Mouse (Mus musculus): ENCODE results near the gene Efl1. TPM values are rescaled to one million over a fixed set of nuclear protein-coding genes. Genes with fewer than 3 reads are reported as not detected.
A peak's percentile ranks its signal among the peaks of the same experiment; 100 is the strongest.
"Not testable (repeated sequence)": the region's sequence is repeated elsewhere in the genome, so short reads cannot be mapped to it uniquely, and the experiment has no call there.

Gene Efl1
- polyA plus RNA-seq, 1 experiment from 2014 or later: 15.7 TPM

- peaks cover 18% of the 10 kb centered on the region; the same call in 1 of the 2 replicates for H3K36me3 ChIP-seq
- not testable (repeated sequence) for H3K27ac ChIP-seq; H3K9ac ChIP-seq; H3K4me2 ChIP-seq; H3K9me3 ChIP-seq (replicated peaks); H3K4me1 ChIP-seq; H3K27me3 ChIP-seq (replicated peaks); H3K4me3 ChIP-seq
- 81% methylated on average over 29 of the region's 29 CpGs for WGBS (ENCODE audit: insufficient replicate concordance)
- peak; percentile 95 for ATAC-seq
Measured at GRCm38 (mm10) chr7:82770957-82771660, 122.7 kb downstream of the Efl1 start.

GRCm38 (mm10) chr7:82771661-82772021 is 123.2 kb downstream of the Efl1 start:
- H3K4me2 ChIP-seq; H3K9ac ChIP-seq; H3K27me3 ChIP-seq (replicated peaks); H3K27ac ChIP-seq; H3K9me3 ChIP-seq (replicated peaks); H3K4me1 ChIP-seq; H3K4me3 ChIP-seq: not testable (repeated sequence)
- 87% methylated on average over 25 of the region's 25 CpGs for WGBS (ENCODE audit: insufficient replicate concordance)
- ATAC-seq: peak; percentile 44
- peaks cover 15% of the 10 kb centered on the region; the same call in 1 of the 2 replicates for H3K36me3 ChIP-seq

- H3K4me3 ChIP-seq: no peak overlapping the region
- no peak overlapping the region for H3K4me2 ChIP-seq
- ATAC-seq: no peak
- H3K36me3 ChIP-seq: peaks cover 16% of the 10 kb centered on the region; the same call in 1 of the 2 replicates
- WGBS (ENCODE audit: insufficient replicate concordance): 64% methylated on average over 14 of the region's 14 CpGs
- no peaks in the 10 kb centered on the region for H3K4me1 ChIP-seq
- H3K27ac ChIP-seq: no peak overlapping the region
- H3K9me3 ChIP-seq (replicated peaks): no peaks in the 10 kb centered on the region
- H3K27me3 ChIP-seq (replicated peaks): no peaks in the 10 kb centered on the region
- no peak overlapping the region for H3K9ac ChIP-seq
Measured at GRCm38 (mm10) chr7:82772481-82772880, 124.1 kb downstream of the Efl1 start.

DNA sequence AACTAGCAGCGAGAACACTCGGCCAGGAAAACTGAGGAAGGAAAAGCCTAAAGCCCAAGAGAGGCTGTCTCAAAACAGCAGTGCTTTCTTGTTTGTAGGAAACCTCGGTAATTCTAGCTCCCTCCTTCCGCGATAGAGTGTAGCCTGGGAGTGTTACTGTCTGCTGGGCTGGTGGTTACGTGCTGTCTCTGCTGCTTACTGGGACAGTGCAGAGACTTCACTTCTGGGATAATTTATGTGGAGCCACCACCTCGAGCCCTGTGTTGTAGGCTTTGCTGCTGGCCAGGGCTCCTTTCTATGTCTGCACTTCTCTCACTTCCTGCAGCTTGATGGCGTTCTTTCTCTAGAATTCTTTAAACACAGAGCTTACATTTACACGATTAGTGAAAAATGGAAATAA is 124.7 kb downstream of the Efl1 start:
- Histone ChIP-seq H3K4me3 (no peak overlapping the region), H3K4me2 (no peak overlapping the region), H3K9ac (no peak overlapping the region), H3K9me3 (replicated peaks) (no peaks in the 10 kb centered on the region), H3K27me3 (replicated peaks) (no peaks in the 10 kb centered on the region), H3K4me1 (no peaks in the 10 kb centered on the region), H3K36me3 (peaks cover 18% of the 10 kb centered on the region; the same call in 1 of the 2 replicates), H3K27ac (no peak overlapping the region)
- no peak for ATAC-seq
- 62% methylated on average over 9 of the region's 9 CpGs for WGBS (ENCODE audit: insufficient replicate concordance)

- no peaks in the 10 kb centered on the region for H3K9me3 ChIP-seq (replicated peaks)
- no peak overlapping the region for H3K4me3 ChIP-seq
- H3K36me3 ChIP-seq: peaks cover 18% of the 10 kb centered on the region; the same call in 1 of the 2 replicates
- ATAC-seq: no peak
- WGBS (ENCODE audit: insufficient replicate concordance): 75% methylated on average over 6 of the region's 6 CpGs
- H3K4me1 ChIP-seq: no peaks in the 10 kb centered on the region
- no peak overlapping the region for H3K27ac ChIP-seq
- H3K9ac ChIP-seq: no peak overlapping the region
- H3K27me3 ChIP-seq (replicated peaks): no peaks in the 10 kb centered on the region
- no peak overlapping the region for H3K4me2 ChIP-seq
Measured at GRCm38 (mm10) chr7:82773884-82774283, 125.5 kb downstream of the Efl1 start.

GRCm38 (mm10) chr7:82775090-82775489 is 126.7 kb downstream of the Efl1 start:
- Histone ChIP-seq H3K36me3 (peaks cover 18% of the 10 kb centered on the region; the same call in 1 of the 2 replicates), H3K9me3 (replicated peaks) (no peaks in the 10 kb centered on the region), H3K27ac (no peak overlapping the region), H3K4me2 (no peak overlapping the region), H3K4me1 (no peaks in the 10 kb centered on the region), H3K9ac (no peak overlapping the region), H3K4me3 (no peak overlapping the region), H3K27me3 (replicated peaks) (no peaks in the 10 kb centered on the region)
- 78% methylated on average over 3 of the region's 3 CpGs for WGBS (ENCODE audit: insufficient replicate concordance)
- no peak for ATAC-seq

DNA sequence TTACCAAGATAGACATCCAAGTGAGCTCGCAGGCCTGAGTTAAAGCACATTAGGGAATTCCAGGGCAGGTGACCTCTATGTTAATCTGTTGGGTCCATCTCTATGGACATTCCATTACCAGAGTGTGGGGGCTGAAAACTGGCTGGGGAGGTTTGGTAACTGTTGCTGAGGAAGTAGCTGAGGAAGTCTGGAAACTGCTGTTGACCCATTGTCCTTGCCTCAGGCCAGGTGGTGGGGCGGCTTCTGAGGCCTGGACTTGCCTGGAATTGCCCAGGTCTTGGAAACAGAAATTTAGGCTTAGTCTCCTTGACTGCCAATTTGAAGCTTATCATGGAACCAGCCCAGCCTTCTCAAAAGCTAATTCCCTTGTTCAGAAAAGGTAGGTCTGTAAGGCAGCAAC is 134.7 kb downstream of the Efl1 start:
- H3K4me3 ChIP-seq: no peak overlapping the region
- H3K27me3 ChIP-seq (replicated peaks): no peaks in the 10 kb centered on the region
- H3K4me2 ChIP-seq: no peak overlapping the region
- no peak overlapping the region for H3K9ac ChIP-seq
- ATAC-seq: no peak
- H3K4me1 ChIP-seq: no peaks in the 10 kb centered on the region
- H3K36me3 ChIP-seq: peaks cover under 1% of the 10 kb centered on the region; the same call in 1 of the 2 replicates
- H3K9me3 ChIP-seq (replicated peaks): no peaks in the 10 kb centered on the region
- H3K27ac ChIP-seq: no peak overlapping the region
- WGBS (ENCODE audit: insufficient replicate concordance): 75% methylated on average over 2 of the region's 2 CpGs

GRCm38 (mm10) chr7:82783693-82784092 is 135.3 kb downstream of the Efl1 start:
- no peak overlapping the region for H3K27ac ChIP-seq
- no peak overlapping the region for H3K9ac ChIP-seq
- no peaks in the 10 kb centered on the region for H3K4me1 ChIP-seq
- no peaks in the 10 kb centered on the region for H3K36me3 ChIP-seq
- no peaks in the 10 kb centered on the region for H3K27me3 ChIP-seq (replicated peaks)
- no peak for ATAC-seq
- no peak overlapping the region for H3K4me3 ChIP-seq
- H3K9me3 ChIP-seq (replicated peaks): no peaks in the 10 kb centered on the region
- H3K4me2 ChIP-seq: no peak overlapping the region
- 58% methylated on average over 4 of the region's 6 CpGs for WGBS (ENCODE audit: insufficient replicate concordance)

DNA sequence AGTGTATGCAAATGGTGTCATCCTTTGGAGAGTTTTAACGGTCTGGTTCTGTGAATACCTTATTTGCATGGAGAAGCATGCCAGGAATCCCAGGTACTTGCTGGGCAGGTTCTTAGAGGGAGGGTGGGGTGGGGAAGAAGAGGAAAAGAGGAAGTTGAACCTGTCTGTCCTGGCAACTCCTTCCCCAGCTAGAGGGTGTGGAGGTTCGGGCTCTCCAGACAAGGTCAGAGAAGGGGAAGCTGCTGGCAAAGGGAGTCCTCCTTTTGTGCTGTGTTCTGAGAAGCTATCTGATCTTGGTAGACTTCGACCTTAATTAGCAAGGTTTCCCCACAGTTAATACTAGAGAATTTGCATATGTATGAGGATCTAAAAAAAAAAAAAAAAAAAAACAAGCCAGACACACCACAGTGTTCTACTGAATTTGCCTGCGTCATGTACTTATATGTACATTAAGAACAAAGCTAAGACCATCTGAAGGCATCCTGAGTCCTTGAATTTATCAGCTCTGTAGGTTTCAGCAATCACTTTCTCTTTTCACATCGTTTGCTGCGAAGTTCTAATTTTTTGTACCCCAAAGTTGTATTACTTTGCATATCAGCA is 137.0 kb downstream of the Efl1 start:
- Histone ChIP-seq H3K36me3 (no peaks in the 10 kb centered on the region), H3K9ac (no peak overlapping the region), H3K4me2 (no peak overlapping the region), H3K4me1 (no peaks in the 10 kb centered on the region), H3K9me3 (replicated peaks) (no peaks in the 10 kb centered on the region), H3K4me3 (no peak overlapping the region), H3K27ac (no peak overlapping the region), H3K27me3 (replicated peaks) (no peaks in the 10 kb centered on the region)
- no peak for ATAC-seq
- WGBS (ENCODE audit: insufficient replicate concordance): 49% methylated on average over 6 of the region's 6 CpGs

DNA sequence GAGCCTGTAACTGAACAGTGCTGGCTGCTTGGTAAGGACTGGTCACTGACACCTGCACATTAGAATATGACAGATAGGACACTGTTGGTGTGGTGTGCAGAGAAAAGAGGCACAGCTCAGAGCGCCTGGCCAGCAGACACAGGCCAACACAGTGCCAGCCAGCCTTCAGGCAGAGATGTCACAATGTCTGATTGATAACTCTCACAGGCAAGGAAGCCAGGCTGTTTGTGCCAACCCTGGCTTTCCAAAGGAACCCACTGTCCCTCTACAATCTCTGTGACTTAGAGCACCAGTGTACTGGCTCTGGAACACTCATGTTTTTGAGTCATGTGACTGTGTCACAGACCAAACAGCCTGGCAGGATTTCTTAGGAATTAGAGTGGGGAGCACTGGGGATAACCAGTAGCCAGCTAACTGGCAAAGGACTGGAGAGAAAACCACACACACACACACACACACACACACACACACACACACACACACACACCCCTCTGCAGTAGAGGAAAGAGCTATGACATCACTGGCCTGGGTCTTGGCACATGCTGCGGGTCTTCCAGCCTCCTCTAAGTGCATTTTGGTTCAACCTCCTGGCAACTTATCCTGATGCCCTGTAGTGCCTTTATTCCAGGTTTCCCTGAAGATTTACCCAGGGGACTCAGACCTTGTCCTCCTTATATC is 137.7 kb downstream of the Efl1 start:
- 75% methylated on average over 2 of the region's 2 CpGs for WGBS (ENCODE audit: insufficient replicate concordance)
- Histone ChIP-seq H3K27me3 (replicated peaks) (no peaks in the 10 kb centered on the region), H3K9me3 (replicated peaks) (no peaks in the 10 kb centered on the region), H3K9ac (no peak overlapping the region), H3K36me3 (no peaks in the 10 kb centered on the region), H3K27ac (no peak overlapping the region), H3K4me2 (no peak overlapping the region), H3K4me3 (no peak overlapping the region), H3K4me1 (no peaks in the 10 kb centered on the region)
- no peak for ATAC-seq

GRCm38 (mm10) chr7:82792644-82793043 is 144.2 kb downstream of the Efl1 start:
- WGBS (ENCODE audit: insufficient replicate concordance): 50% methylated on average over 2 of the region's 2 CpGs
- Histone ChIP-seq H3K9me3 (replicated peaks) (no peaks in the 10 kb centered on the region), H3K27ac (no peak overlapping the region), H3K4me3 (no peak overlapping the region), H3K9ac (no peak overlapping the region), H3K36me3 (no peaks in the 10 kb centered on the region), H3K27me3 (replicated peaks) (no peaks in the 10 kb centered on the region), H3K4me1 (no peaks in the 10 kb centered on the region), H3K4me2 (no peak overlapping the region)
- no peak for ATAC-seq

- 73% methylated on average over 1 of the region's 1 CpGs for WGBS (ENCODE audit: insufficient replicate concordance)
Measured at GRCm38 (mm10) chr7:82793111-82793510, 144.7 kb downstream of the Efl1 start.

More at GRCm38 (mm10) chr7:82793111-82793510, 144.7 kb downstream of the Efl1 start:
- Histone ChIP-seq H3K27me3 (replicated peaks) (no peaks in the 10 kb centered on the region), H3K9ac (no peak overlapping the region), H3K9me3 (replicated peaks) (no peaks in the 10 kb centered on the region), H3K4me1 (no peaks in the 10 kb centered on the region), H3K4me3 (no peak overlapping the region), H3K4me2 (no peak overlapping the region), H3K36me3 (no peaks in the 10 kb centered on the region), H3K27ac (no peak overlapping the region)
- ATAC-seq: no peak

Measured in liver, embryonic 12.5 days (tissue).